Mouse (Mus musculus) limb, embryonic 11.5 days (tissue): ENCODE data around the gene Ap5z1. TPM values are rescaled to one million over a fixed set of nuclear protein-coding genes. Genes with fewer than 3 reads are reported as not detected.

Source experiments
- ATAC-seq: fragments of 200-750 bp; cut with Nextera tagmentation; 2 replicates; pipeline ENCODE4 v1.8.0; 2017; ENCODE audit warnings: low read depth; ENCODE audit not compliant: insufficient number of reproducible peaks, low FRiP score, low TSS enrichment
- DNase-seq: peaks from one replicate; pipeline ENCODE4 v3.0.0-alpha.2; 2015; ENCODE audit warnings: low spot score
- H3K27ac ChIP-seq: fragments of 300-500 bp; sonication (generic); replicated peaks from 2 replicates; pipeline ENCODE4 v1.5.1; 2014; ENCODE audit warnings: low read depth, mild to moderate bottlenecking, low read length
- H3K27me3 ChIP-seq: fragments of 300-500 bp; sonication (generic); 2 replicates; pipeline ENCODE4 v1.6.1; 2014; ENCODE audit warnings: mild to moderate bottlenecking, low read length, mixed read lengths; ENCODE audit not compliant: control insufficient read depth, insufficient read depth
- H3K36me3 ChIP-seq: fragments of 300-500 bp; sonication (generic); 2 replicates; pipeline ENCODE4 v1.6.1; 2014; ENCODE audit warnings: mild to moderate bottlenecking, low read length, moderate library complexity, mixed read lengths; ENCODE audit not compliant: control insufficient read depth, insufficient read depth
- H3K4me1 ChIP-seq: fragments of 300-500 bp; sonication (generic); 2 replicates; pipeline ENCODE4 v1.6.1; 2014; ENCODE audit warnings: low read length, mixed read lengths; ENCODE audit not compliant: control insufficient read depth, insufficient read depth
- H3K4me2 ChIP-seq: fragments of 300-500 bp; sonication (generic); 2 replicates; pipeline ENCODE4 v1.6.1; 2014; ENCODE audit warnings: low read depth, mild to moderate bottlenecking, moderate library complexity; ENCODE audit not compliant: severe bottlenecking
- H3K4me3 ChIP-seq: fragments of 300-500 bp; sonication (generic); 2 replicates; pipeline ENCODE4 v1.5.1; 2014; ENCODE audit warnings: low read depth, low read length
- H3K9ac ChIP-seq: fragments of 300-500 bp; sonication (generic); 2 replicates; pipeline ENCODE4 v1.6.1; 2014; ENCODE audit warnings: mild to moderate bottlenecking, low read length
- H3K9me3 ChIP-seq: fragments of 300-500 bp; sonication (generic); 2 replicates; pipeline ENCODE4 v1.6.1; 2016; ENCODE audit warnings: low read length; ENCODE audit not compliant: control insufficient read depth
- WGBS: fragments of 180-500 bp; shearing (Covaris S2); extraction: QIAGEN DNeasy Blood & Tissue Kit; methylation state at CpG from one replicate; pipeline ENCODE4 v1.1.7; 2014; 5-methylcytosine and 5-hydroxymethylcytosine counted together
- polyA plus RNA-seq: library from polyadenylated mRNA; unstranded; fragments of >200 nt; fragmentation: Nextera tagmentation; extraction: Ambion mirVana; gene quantifications from 2 replicates; pipeline ENCODE4 v1.2.1, GENCODE M21; 2014

Ap5z1 gene
- polyA plus RNA-seq, 1 experiment from 2014 or later = 8.0 TPM

GRCm38 (mm10) chr5:142421886-142422285 lies 41.9 kb upstream of the Ap5z1 start:
- 91% methylated on average over 5 of the region's 5 CpGs for WGBS
- Histone ChIP-seq H3K9ac (no peak overlapping the region), H3K4me2 (no peak overlapping the region), H3K9me3 (no peaks in the 10 kb centered on the region), H3K36me3 (peaks cover 2% of the 10 kb centered on the region; the same call in 1 of the 2 replicates), H3K4me1 (peaks cover 6% of the 10 kb centered on the region; the same call in 1 of the 2 replicates), H3K27ac (no peak overlapping the region), H3K27me3 (no peaks in the 10 kb centered on the region), H3K4me3 (no peak overlapping the region)
- DNase-seq = no peak
- ATAC-seq = no peak

GRCm38 (mm10) chr5:142423141-142423540 lies 40.6 kb upstream of the Ap5z1 start:
- H3K4me1 ChIP-seq = peaks cover 6% of the 10 kb centered on the region; the same call in 1 of the 2 replicates
- H3K4me3 ChIP-seq = no peak overlapping the region
- no peak overlapping the region for H3K27ac ChIP-seq
- 90% methylated on average over 10 of the region's 10 CpGs for WGBS
- peaks cover 2% of the 10 kb centered on the region; the same call in 1 of the 2 replicates for H3K36me3 ChIP-seq
- ATAC-seq (no peak), DNase-seq (no peak)
- H3K27me3 ChIP-seq = no peaks in the 10 kb centered on the region
- H3K9me3 ChIP-seq = no peaks in the 10 kb centered on the region
- no peak overlapping the region for H3K9ac ChIP-seq
- H3K4me2 ChIP-seq = no peak overlapping the region

- Histone ChIP-seq H3K36me3 (peaks cover 2% of the 10 kb centered on the region; the same call in 1 of the 2 replicates), H3K4me2 (no peak overlapping the region), H3K9me3 (no peaks in the 10 kb centered on the region), H3K4me1 (peaks cover 6% of the 10 kb centered on the region; the same call in 1 of the 2 replicates), H3K27me3 (no peaks in the 10 kb centered on the region), H3K9ac (no peak overlapping the region), H3K27ac (no peak overlapping the region), H3K4me3 (no peak overlapping the region)
- DNase-seq (no peak), ATAC-seq (no peak)
- 61% methylated on average over 3 of the region's 3 CpGs for WGBS
These were observed 40.0 kb upstream of the Ap5z1 start for GRCm38 (mm10) chr5:142423701-142424100.

- H3K9ac ChIP-seq = no peak overlapping the region
- H3K9me3 ChIP-seq = no peaks in the 10 kb centered on the region
- WGBS = 70% methylated on average over 13 of the region's 13 CpGs
- no peak overlapping the region for H3K4me3 ChIP-seq
- peaks cover 2% of the 10 kb centered on the region; the same call in 1 of the 2 replicates for H3K36me3 ChIP-seq
- no peak overlapping the region for H3K27ac ChIP-seq
- H3K4me2 ChIP-seq = no peak overlapping the region; the same call in 1 of the 2 replicates
- DNase-seq = no peak
- peaks cover 6% of the 10 kb centered on the region; the same call in 1 of the 2 replicates for H3K4me1 ChIP-seq
- ATAC-seq = no peak
- H3K27me3 ChIP-seq = no peaks in the 10 kb centered on the region
These were observed 39.0 kb upstream of the Ap5z1 start for GRCm38 (mm10) chr5:142424627-142425349.

- peaks cover 6% of the 10 kb centered on the region; the same call in 1 of the 2 replicates for H3K4me1 ChIP-seq
- H3K36me3 ChIP-seq = no peaks in the 10 kb centered on the region
- H3K9ac ChIP-seq = no peak overlapping the region
- no peak overlapping the region for H3K4me2 ChIP-seq
- ATAC-seq = no peak
- no peak overlapping the region for H3K27ac ChIP-seq
- no peaks in the 10 kb centered on the region for H3K9me3 ChIP-seq
- no peaks in the 10 kb centered on the region for H3K27me3 ChIP-seq
- no peak overlapping the region for H3K4me3 ChIP-seq
- WGBS = 98% methylated on average over 2 of the region's 2 CpGs
- DNase-seq = no peak
These were observed 37.3 kb upstream of the Ap5z1 start for GRCm38 (mm10) chr5:142426476-142426875.

- no peak overlapping the region for H3K27ac ChIP-seq
- DNase-seq = no peak
- peaks cover 6% of the 10 kb centered on the region; the same call in 1 of the 2 replicates for H3K4me1 ChIP-seq
- H3K4me2 ChIP-seq = no peak overlapping the region
- no peak overlapping the region for H3K9ac ChIP-seq
- H3K36me3 ChIP-seq = no peaks in the 10 kb centered on the region
- no peaks in the 10 kb centered on the region for H3K27me3 ChIP-seq
- 77% methylated on average over 10 of the region's 10 CpGs for WGBS
- no peaks in the 10 kb centered on the region for H3K9me3 ChIP-seq
- no peak overlapping the region for H3K4me3 ChIP-seq
- ATAC-seq = no peak
These were observed 35.9 kb upstream of the Ap5z1 start for GRCm38 (mm10) chr5:142427876-142428275.

- no peak overlapping the region for H3K27ac ChIP-seq
- H3K4me3 ChIP-seq = no peak overlapping the region
- H3K9ac ChIP-seq = no peak overlapping the region
- peaks cover 6% of the 10 kb centered on the region; the same call in 1 of the 2 replicates for H3K4me1 ChIP-seq
- H3K4me2 ChIP-seq = no peak overlapping the region
- DNase-seq = no peak
- no peaks in the 10 kb centered on the region for H3K9me3 ChIP-seq
- WGBS = 91% methylated on average over 6 of the region's 6 CpGs
- no peak for ATAC-seq
- H3K36me3 ChIP-seq = no peaks in the 10 kb centered on the region
- no peaks in the 10 kb centered on the region for H3K27me3 ChIP-seq
These were observed 35.1 kb upstream of the Ap5z1 start for GRCm38 (mm10) chr5:142428691-142429090.

GRCm38 (mm10) chr5:142431029-142431428 lies 32.7 kb upstream of the Ap5z1 start:
- Histone ChIP-seq H3K27ac (no peak overlapping the region), H3K9me3 (no peaks in the 10 kb centered on the region), H3K4me3 (no peak overlapping the region), H3K4me1 (no peaks in the 10 kb centered on the region), H3K4me2 (no peak overlapping the region), H3K36me3 (peaks cover 2% of the 10 kb centered on the region; the same call in 1 of the 2 replicates), H3K27me3 (no peaks in the 10 kb centered on the region), H3K9ac (no peak overlapping the region)
- 68% methylated on average over 12 of the region's 12 CpGs for WGBS
- DNase-seq (no peak), ATAC-seq (no peak)
